Mouse (Mus musculus) E14TG2a.4 (cell line): ENCODE results near the gene Fcgr1.
"Not testable (repeated sequence)": the region's sequence is repeated elsewhere in the genome, so short reads cannot be mapped to it uniquely, and the experiment has no call there.

Source experiments
- CTCF ChIP-seq: conservative IDR thresholded peaks from 2 replicates; pipeline ENCODE4 v1.5.1; 2014; ENCODE audit warnings: low read length
- NANOG ChIP-seq: IDR thresholded peaks from 2 replicates; pipeline ENCODE4 v1.6.1; 2014; ENCODE audit warnings: borderline replicate concordance, low read length, mixed read lengths

GRCm38 (mm10) chr3:96246427-96246856, 47.3 kb downstream of the Fcgr1 start, which contains the start of gene Hist2h3c1:
- not testable (repeated sequence) for TF ChIP-seq CTCF, NANOG
